Mouse (Mus musculus) liver, adult 2 months (tissue): Measurements from ENCODE around the gene Zfp747. TPM values are rescaled to one million over a fixed set of nuclear protein-coding genes. Genes with fewer than 3 reads are reported as not detected.
"Not testable (repeated sequence)": the region's sequence is repeated elsewhere in the genome, so short reads cannot be mapped to it uniquely, and the experiment has no call there.

Source experiments
- DNase-seq: peaks from one replicate; pipeline ENCODE4 v3.0.0-alpha.2; 2011; ENCODE audit warnings: low read depth, low spot score; ENCODE audit errors: extremely low read depth
- H3K27ac ChIP-seq: fragments of 200-500 bp; replicated peaks from 2 replicates; pipeline ENCODE4 v1.5.1; 2012; ENCODE audit warnings: low read depth, mild to moderate bottlenecking, control low read depth, inconsistent platforms, low read length; ENCODE audit not compliant: insufficient read depth
- H3K27me3 ChIP-seq: fragments of 200-500 bp; 2 replicates; pipeline ENCODE4 v1.6.1; 2012; ENCODE audit warnings: mild to moderate bottlenecking, moderate library complexity, low read length, inconsistent platforms; ENCODE audit not compliant: control insufficient read depth, insufficient read depth
- H3K36me3 ChIP-seq: fragments of 200-500 bp; 2 replicates; pipeline ENCODE4 v1.6.1; 2012; ENCODE audit warnings: low read length, inconsistent platforms; ENCODE audit not compliant: control insufficient read depth, insufficient read depth
- H3K4me1 ChIP-seq: fragments of 200-500 bp; 2 replicates; pipeline ENCODE4 v1.6.1; 2011; ENCODE audit warnings: low read length; ENCODE audit not compliant: control insufficient read depth, insufficient read depth
- H3K4me3 ChIP-seq: fragments of 200-500 bp; 2 replicates; pipeline ENCODE4 v1.5.1; 2011; ENCODE audit warnings: low read depth, mild to moderate bottlenecking, control low read depth, low read length, moderate library complexity; ENCODE audit not compliant: insufficient read depth
- H3K79me2 ChIP-seq: fragments of 200-500 bp; 2 replicates; pipeline ENCODE4 v1.6.1; 2012; ENCODE audit warnings: inconsistent platforms, mild to moderate bottlenecking, low read length, moderate library complexity; ENCODE audit not compliant: control insufficient read depth, insufficient read depth
- H3K9ac ChIP-seq: fragments of 200-500 bp; 2 replicates; pipeline ENCODE4 v1.6.1; 2012; ENCODE audit warnings: low read depth, mild to moderate bottlenecking, control low read depth, inconsistent platforms, low read length
- CTCF ChIP-seq: fragments of 200-500 bp; IDR thresholded peaks from 2 replicates; pipeline ENCODE4 v1.5.1; 2011; ENCODE audit warnings: low read depth, low read length, control low read depth
- POLR2A ChIP-seq: fragments of 200-500 bp; IDR thresholded peaks from 2 replicates; pipeline ENCODE4 v1.6.1; 2011; ENCODE audit warnings: low read length, control low read depth; ENCODE audit not compliant: insufficient read depth; ENCODE audit errors: extremely low read depth
- whole genome bisulfite sequencing: fragments of 180-500 bp; shearing (Covaris S2); methylation state at CpG from one replicate; pipeline ENCODE4 v1.1.7; 2018; 5-methylcytosine and 5-hydroxymethylcytosine counted together
- polyA plus RNA-seq: library from polyadenylated mRNA; depleted of rRNA; stranded (reverse); fragments of >200 nt; gene quantifications from 2 replicates; pipeline ENCODE4 v1.2.3, GENCODE M21; 2012
- total RNA-seq: library from RNA; depleted of rRNA; stranded (reverse); fragments of >200 nt; gene quantifications from 2 replicates; pipeline ENCODE4 v1.2.3, GENCODE M21; 2014

The Zfp747 gene
- total and polyA plus RNA-seq, 2 experiments: 3.7 to 4.0 TPM

GRCm38 (mm10) chr7:127386641-127387392 is 11.0 kb upstream of the Zfp747 start, which contains the start of gene 9130019O22Rik:
Gene 9130019O22Rik, minus strand, starts transcription at chr7:127387166.
- H3K36me3 ChIP-seq: no peaks in the 10 kb centered on the region
- peak within 1 kb of the TSS; percentile 55 for H3K27ac ChIP-seq
- H3K79me2 ChIP-seq: no peaks in the 10 kb centered on the region
- H3K4me3 ChIP-seq: peak within 1 kb of the TSS; percentile 83
- no peaks in the 10 kb centered on the region for H3K27me3 ChIP-seq
- peak; percentile 85 for DNase-seq
- H3K4me1 ChIP-seq: peaks cover 5% of the 10 kb centered on the region; the same call in 1 of the 2 replicates
- TF ChIP-seq CTCF (no peak), POLR2A (0 out of 2 replicates have a peak, but pooled peaks have one; percentile 46)
- 5% methylated on average over 38 of the region's 38 CpGs for WGBS
- H3K9ac ChIP-seq: peak within 1 kb of the TSS; percentile 87

DNA sequence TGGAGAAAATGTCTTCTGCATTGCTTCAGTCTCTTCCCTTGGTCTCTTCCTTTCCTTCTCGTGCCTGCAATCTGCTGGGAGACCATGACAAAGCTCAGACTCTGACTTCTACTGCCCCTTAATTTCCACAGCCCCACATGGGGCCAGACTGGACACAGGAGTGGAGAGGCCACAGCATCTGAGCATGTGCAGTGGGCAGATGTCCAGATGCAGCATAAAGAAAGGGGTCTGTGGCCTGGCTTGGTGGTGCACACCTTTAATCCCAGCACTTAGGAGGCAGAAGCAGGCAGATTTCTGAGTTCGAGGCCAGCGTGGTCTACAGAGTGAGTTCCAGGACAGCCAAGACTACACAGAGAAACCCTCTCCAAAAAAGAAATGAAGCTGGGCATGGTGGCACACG is 9.7 kb upstream of the Zfp747 start:
- H3K9ac ChIP-seq, H3K27me3 ChIP-seq, H3K4me3 ChIP-seq, H3K27ac ChIP-seq, DNase-seq, H3K4me1 ChIP-seq, H3K36me3 ChIP-seq, H3K79me2 ChIP-seq: not testable (repeated sequence)
- WGBS: 92% methylated on average over 4 of the region's 4 CpGs

DNA sequence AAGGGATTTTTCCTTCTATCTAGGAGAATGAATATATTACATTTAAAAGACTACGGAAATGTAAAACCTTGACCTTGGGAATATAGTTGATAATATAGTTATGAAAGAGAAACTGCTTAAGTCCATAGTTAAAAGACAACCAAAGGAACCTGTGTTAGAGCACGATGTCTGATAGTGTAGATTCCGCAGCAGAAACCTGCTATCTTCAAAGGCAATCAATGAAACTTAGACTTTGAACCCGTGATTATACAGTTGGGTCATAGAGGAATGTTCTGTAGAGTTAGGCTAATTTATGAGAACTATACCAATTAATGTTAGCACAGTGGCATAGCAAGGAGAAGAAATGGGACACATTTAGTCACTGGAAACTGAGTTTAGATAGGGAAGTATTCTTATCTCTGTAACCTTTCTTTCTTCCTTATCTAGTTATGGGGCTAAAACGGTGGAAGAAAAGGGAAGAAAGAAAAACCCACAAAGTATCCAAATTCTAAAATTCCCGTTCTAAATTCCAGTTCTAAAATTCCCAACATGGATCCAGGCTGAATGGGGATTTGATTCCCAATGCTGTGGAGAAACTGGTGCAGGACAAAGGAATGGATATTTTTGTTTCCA is 2.6 kb upstream of the Zfp747 start:
- Histone ChIP-seq H3K27me3 (no peaks in the 10 kb centered on the region), H3K36me3 (no peaks in the 10 kb centered on the region), H3K4me1 (peaks cover 2% of the 10 kb centered on the region; the same call in 1 of the 2 replicates), H3K79me2 (no peaks in the 10 kb centered on the region), H3K4me3 (no peak overlapping the region), H3K9ac (no peak overlapping the region), H3K27ac (no peak overlapping the region)
- TF ChIP-seq CTCF (no peak), POLR2A (no peak)
- WGBS: 22% methylated on average over 6 of the region's 6 CpGs
- DNase-seq: peak; percentile 70

DNA sequence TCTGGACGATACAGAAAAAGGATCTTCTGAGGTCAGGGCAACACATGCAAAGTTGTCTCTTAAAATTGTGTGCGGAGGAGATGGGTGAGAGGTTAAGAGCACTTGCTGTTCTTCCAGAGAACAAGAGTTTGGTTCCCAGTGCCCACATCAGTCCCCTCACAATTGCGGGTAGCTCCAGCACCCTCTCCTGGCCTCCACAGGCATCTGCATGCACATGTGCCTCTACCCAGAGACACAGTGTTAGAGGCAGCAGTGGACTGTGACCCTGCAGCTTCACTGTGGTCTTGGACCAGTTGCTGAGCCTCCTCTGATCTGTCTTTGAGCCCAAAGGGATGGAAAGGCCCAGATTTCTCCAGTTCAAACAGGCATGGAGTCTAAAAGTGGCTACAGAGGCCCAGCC is 4.0 kb downstream of the Zfp747 start:
- 92% methylated on average over 3 of the region's 3 CpGs for WGBS
- not testable (repeated sequence) for H3K79me2 ChIP-seq, H3K9ac ChIP-seq, H3K4me3 ChIP-seq, DNase-seq, H3K27me3 ChIP-seq, H3K36me3 ChIP-seq, H3K4me1 ChIP-seq, H3K27ac ChIP-seq
- TF ChIP-seq CTCF: peak; percentile 47

DNA sequence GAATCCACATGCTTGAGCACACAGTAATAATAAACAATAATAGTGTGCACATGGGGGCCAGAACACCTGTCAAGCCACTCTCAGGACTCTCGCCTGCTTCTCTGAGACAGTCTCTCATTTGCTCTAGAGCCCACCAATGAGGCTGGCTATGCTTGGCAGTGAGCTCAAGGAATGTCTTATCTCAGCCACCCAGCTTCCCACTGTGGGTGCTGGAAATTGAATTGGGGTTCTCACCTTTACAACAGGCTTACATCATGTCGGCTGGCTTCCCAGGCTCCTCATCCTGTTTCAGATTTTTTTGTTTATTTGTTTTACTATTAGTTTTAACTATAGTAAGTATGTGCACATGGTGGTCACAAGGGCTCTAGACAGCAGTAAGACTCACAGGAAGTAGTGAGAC is 4.6 kb downstream of the Zfp747 start:
- Histone ChIP-seq H3K27me3 (no peaks in the 10 kb centered on the region), H3K36me3 (no peaks in the 10 kb centered on the region), H3K27ac (no peak overlapping the region), H3K4me1 (no peaks in the 10 kb centered on the region), H3K9ac (no peak overlapping the region), H3K4me3 (no peak overlapping the region), H3K79me2 (no peaks in the 10 kb centered on the region)
- TF ChIP-seq CTCF (no peak), POLR2A (no peak)
- 81% methylated on average over 2 of the region's 2 CpGs for WGBS
- DNase-seq: no peak

GRCm38 (mm10) chr7:127366249-127366648 is 9.6 kb downstream of the Zfp747 start:
- H3K27me3 ChIP-seq: no peaks in the 10 kb centered on the region
- no peak for DNase-seq
- H3K9ac ChIP-seq: no peak overlapping the region
- WGBS: 93% methylated on average over 3 of the region's 3 CpGs
- no peaks in the 10 kb centered on the region for H3K79me2 ChIP-seq
- H3K36me3 ChIP-seq: no peaks in the 10 kb centered on the region
- H3K4me3 ChIP-seq: no peak overlapping the region
- H3K27ac ChIP-seq: no peak overlapping the region
- peaks cover 3% of the 10 kb centered on the region for H3K4me1 ChIP-seq
- TF ChIP-seq CTCF: no peak
- no peak for TF ChIP-seq POLR2A
